Mouse (Mus musculus) megakaryocyte, adult 5-6 weeks (primary cell): Measurements from ENCODE around the gene Cfap61. TPM values are rescaled to one million over a fixed set of nuclear protein-coding genes. Genes with fewer than 3 reads are reported as not detected.
"Not testable (repeated sequence)": the region's sequence is repeated elsewhere in the genome, so short reads cannot be mapped to it uniquely, and the experiment has no call there.

Experiments
- ATAC-seq: 2 replicates; pipeline ENCODE4 v1.8.0; 2016; ENCODE audit warnings: mild to moderate bottlenecking, inconsistent platforms; ENCODE audit not compliant: poor library complexity, severe bottlenecking
- total RNA-seq, 2 experiments: library from RNA; stranded (forward) in 1 of 2; stranded (reverse) in 1 of 2; fragments of 153-499, 151-499 nt in 1 of 2; fragments of 221-1000, 200-1000 nt in 1 of 2; gene quantifications; 2 replicates each; pipeline versions ENCODE4 v1.2.3 to v1.2.4; 2015 to 2017

The Cfap61 gene
- 0.07 TPM in 1 of 2 replicates, not detected in the other for total RNA-seq (2015)
- 0.24 and 0.44 TPM in 2 replicates for total RNA-seq (2017)

DNA sequence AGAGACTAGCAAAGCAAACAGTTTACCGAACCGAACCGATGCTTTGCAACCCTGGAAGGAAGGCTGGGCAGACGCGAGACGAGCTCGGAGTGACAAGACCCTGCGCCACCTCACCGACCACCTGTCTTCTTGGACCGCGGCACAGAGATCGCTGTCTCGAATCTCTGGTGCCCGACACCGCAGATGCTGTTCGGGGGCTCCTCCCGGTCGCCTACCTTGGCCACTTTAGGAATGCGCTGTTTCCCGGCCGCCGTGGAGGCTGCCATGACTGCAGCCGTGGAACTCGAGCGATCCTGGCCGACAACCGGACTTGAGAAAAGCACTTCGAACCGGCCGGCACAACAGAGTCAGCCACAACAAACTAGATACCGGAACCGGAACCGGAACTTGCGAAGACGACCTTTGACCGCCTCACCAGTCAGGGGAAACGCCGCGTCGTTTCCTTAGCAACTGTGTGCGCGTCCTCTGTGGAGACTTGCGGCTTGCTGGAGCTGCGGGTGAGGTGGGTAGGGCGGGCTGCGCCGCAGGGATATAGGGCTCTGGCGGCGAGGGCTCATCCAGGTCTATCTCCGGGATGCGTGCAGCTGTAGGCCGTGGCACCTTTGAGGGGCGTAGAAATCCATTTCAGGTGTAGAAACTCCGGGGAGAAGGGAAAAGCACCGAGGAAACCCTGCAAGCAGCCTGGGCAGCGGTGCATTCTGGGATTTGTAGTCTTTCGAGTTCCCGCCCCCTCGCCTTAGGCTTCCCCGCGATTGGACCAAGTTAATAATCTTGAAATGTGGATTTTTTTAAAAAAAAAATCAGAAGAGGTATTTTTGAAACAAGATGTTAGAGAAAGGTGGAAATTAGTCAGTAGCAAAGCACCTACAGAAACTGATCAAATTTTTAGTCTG is at the start of gene Cfap61, which contains the start of gene Crnkl1:
Gene Cfap61, plus strand, starts transcription at position 446 of the 893 bp plus-strand sequence.
Gene Crnkl1, minus strand, starts transcription at position 676 of the 893 bp plus-strand sequence.
- peak; percentile 99 for ATAC-seq

DNA sequence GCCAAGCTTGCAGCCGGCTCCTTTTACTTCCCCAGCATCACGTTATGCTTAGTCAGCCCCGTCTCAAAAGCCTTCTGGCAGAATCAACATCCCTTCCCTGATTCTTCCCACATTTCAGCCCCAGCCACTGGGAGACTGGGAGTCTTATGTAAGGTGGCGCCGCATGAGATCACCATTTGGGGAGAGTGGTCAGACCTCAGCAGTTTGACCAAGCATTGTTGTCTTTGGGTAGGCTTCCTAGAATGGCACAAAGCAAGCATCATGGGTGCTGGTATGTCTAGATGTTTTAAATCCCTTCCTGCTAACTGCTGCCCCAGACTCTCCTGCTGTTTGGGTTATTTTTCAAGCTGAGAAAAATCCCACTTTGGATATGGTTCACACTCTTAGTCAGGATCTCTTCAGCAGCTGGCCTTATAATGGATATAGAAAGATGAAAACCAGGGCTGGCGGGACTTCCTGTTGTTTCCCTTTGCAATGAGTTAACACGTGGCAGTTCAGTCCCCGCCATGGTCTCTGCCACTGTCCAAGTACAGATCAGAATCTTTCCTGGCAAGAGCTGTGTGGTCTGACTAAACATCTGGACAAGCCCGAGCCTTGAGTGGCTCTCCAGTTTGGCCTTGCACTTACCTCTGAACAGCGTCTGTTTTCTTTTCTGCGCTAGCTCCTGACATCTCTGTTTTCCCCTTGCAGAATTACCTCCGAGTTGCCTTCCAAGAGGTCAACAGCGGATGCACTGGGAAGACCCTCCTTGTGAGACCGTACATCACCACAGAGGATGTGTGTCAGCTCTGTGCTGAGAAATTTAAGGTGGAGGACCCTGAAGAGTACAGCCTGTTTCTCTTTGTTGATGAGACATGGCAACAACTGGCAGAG is 49.4 kb upstream of the Cfap61 start:
- ATAC-seq: no peak

DNA sequence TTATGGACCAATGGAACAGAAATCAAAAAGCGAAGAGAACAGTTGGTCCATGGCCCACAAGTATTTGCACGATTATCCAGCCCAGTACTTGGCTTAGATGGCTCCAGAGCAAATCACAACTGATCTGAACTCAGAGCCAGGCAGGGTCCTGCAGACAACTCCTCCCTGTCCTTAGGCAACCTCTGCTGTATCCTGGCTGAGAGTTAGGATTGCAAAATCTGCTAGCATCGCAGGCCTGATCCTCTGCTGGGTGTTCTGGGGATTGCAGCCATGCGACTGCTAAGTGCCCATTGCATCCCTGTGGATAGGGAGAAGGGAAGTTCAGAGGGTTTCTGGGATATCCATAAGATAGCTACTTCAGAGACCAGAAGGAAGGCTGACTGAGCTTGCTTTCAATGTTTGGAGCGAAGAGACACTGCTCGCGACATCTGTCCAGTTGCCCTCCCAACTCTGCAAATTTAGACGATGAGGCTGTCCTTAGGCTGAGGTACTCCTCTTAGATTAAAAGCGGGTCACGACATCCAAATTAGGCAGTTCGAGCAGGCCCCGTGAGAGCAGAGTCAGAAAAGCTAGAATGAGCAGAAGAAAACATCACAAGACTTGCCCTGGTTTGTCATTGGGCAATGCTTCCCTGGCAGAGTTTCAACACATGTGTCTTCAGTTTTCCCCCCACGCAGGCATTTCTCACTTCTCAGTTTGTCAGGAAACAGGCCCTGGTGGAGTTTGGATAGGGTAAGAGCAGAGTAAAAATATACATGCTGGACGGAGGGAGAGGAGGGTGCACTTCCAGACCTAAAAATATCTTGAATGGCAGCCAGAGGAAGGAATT is 46.4 kb upstream of the Cfap61 start:
- ATAC-seq: peak; percentile 87

DNA sequence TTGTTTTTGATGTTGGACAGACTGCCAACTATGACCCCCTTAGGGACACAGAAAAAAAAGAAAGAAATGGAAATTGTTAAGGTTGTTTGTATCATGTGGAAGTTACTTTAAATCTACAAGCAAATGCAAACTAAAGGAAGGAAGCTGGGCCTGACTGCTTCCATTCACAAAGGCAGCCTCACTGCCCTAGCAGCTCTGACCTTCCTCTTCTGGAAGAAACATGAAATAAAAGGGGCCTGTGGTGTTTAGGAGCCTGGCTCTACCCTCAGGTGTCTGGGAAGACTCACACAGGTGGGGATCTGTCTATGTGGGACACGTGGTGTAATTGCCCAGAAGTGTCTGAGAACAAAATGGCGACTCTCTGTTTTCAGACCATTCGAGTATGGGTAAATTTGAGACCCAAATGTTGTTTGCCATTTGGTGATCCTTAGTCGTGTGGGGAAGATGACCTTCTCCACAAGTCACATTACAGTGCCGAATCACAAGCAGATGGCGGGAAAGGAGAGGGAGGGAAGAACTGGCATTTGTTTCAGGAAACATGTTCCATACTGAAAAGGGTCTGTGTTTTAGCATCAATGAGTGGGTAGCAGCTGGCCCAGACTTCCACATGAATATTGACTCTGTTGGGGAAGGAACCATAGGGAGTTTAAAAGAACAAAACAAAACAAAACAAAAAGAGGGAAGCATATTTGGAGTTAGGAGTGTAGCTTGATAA is 45.7 kb upstream of the Cfap61 start:
- ATAC-seq: peak; percentile 45

DNA sequence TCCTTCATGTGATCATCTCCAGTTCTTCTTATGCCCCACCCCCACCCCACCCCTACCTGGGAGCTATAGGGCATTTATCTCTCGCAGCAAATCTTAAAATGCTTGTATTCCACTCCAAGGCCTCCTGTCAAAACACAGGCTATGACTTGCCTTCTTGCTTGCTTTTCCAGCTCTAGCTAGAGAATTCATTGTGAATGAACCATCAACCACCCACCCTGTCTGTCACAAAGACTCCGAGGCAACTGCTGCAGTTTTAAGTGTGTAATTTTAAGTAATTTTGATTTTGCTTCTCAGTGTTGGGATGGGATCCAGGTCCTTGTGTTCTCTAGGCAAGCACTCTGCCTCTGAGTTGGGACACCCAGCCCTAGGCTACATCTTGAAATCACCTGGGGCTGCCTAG is 44.0 kb upstream of the Cfap61 start:
- no peak for ATAC-seq

DNA sequence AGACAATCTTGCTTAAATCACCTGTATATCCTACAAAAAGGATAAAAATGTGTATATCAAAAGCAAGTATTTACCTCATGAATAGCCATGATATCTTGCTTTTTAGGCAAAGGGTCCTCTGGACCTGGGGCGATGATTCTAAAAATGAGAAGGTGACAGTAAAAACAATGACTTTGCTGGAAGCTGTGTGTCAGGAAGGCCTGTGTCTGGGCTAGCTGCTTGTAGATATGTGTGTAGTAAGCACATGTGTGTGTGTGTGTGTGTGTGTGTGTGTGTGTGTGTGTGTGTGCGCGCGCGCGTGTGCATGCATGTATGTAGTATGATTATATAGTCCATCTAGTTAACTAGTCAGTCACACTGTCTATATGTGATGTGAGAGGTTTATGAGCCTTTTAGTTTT is 40.8 kb upstream of the Cfap61 start:
- ATAC-seq: no peak

DNA sequence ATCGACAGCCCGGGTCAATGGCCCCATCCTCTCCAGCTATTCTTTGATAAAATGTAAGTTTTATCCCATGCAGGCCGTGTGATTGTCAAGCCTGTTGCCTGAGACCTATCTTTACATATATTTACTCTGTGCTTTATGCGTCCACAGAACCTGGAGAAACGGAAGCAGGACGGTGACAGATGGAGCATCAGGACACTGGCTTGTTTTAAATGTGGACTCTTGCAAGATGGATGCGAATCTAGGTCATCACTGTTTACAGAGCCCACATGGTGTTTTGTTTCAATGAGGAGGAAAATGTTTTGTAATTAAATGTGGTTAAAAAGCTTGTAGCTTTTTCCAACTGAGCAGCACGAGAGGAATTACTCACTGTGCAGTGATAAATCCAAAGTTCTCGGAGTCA is 36.5 kb upstream of the Cfap61 start:
- ATAC-seq: no peak

DNA sequence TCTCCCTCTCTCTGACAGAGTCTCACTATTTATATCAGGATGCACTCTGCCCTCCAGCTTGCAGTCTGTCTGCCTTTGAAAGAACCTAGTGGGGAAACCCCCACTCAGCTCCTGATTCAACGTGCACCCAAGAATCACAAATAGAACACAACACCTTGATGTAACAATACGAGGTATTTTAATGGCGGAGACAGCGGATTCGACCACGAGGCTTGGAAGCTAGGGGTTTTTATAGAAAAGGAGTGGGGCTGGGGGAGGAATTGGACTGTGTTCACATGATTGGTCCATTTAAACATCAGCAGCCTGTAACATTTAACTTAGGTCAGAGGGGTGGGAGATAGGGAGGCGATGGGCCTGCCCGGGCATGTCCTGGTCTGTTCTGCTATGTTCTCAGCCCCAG is 34.3 kb upstream of the Cfap61 start:
- not testable (repeated sequence) for ATAC-seq

DNA sequence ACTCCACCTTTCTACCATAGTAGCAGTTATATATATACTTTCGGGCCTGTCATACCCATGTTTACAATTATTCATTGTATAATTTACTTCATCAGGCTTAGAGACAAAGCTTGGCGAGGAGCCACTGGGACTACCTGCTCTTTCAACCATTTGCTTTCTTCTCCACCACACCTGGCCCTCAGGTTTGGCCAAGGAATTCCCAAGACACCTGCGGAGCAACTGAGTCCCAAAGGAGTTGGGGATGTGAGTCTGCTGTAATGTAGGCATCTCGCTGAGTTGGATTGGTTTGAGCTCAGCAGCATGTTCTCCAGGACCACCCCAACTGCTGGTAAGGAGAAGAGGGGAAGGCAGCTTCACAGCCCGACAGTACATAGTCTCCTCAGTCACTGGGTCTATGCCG is 32.7 kb upstream of the Cfap61 start, which contains the start of gene Naa20:
Gene Naa20, plus strand, starts transcription at position 239 of the 400 bp plus-strand sequence.
- ATAC-seq: no peak

DNA sequence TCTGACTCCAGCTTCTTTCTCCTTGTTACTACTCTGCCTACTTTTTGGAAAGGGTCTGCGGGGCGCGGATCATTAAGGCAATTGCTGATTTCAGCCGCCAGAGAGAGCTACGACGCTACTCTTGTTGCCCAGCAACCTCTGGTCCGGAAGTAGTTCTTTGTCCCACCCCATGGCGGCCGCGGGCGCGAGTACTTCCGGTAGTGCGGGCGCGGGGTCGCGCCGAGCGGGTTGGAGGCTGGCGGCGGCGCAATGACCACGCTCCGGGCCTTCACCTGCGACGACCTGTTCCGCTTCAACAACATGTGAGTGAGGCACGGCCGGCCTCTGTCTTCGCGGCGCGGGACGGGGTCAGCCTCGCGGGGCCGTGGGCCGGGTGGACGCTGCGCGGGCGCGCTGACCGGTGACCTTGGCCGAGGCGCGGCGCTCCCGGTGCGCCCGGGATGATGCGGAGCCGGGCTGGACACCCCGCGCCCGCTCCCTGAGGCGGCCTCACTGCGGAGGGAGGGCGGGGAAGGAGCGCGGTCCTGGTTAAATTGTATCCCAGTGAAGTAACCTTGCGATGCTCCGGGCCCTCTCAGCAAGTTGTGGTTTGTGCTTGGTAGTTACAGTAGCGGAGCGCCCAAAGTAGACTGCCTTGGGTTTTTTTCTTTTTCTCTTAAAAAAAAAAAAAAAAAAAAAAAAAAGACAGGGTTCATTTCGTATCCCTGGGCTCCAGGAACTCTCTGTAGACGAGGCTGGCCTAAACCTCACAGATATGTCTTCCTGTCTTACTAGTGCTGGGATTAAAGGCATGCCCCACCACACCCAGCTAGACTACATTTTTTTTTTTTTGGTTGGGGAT is 31.3 kb upstream of the Cfap61 start:
- peak; percentile 99 for ATAC-seq

DNA sequence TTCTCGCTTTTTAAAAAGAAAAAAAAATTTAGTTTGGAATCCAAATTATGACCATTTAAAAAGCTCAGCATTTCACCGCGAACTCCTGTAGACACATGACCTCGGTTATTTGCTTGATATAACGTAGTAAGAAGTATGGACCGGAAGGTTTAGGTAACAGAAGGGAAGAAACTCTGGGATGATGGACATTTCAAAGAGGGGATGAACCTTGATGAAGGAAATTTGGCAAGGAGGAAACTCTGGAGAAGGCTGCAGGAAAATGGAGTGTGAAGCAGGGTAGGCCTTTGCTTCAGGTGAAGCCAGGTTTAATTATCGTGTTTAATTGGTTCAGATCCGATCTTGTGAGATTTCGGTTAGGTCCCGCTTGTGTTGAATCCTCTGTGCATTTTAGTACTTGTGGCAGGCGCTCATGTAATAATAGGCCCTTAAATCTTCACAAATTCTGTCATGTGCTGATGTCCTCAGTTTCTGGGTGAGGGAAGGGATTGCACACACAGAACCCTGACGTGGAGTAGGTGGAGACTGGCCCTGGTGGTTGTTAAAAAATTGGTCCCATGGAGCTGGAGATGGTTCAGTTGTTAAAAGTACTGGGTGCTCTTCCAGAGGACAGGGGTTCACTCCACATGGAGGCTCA is 30.5 kb upstream of the Cfap61 start:
- no peak for ATAC-seq

DNA sequence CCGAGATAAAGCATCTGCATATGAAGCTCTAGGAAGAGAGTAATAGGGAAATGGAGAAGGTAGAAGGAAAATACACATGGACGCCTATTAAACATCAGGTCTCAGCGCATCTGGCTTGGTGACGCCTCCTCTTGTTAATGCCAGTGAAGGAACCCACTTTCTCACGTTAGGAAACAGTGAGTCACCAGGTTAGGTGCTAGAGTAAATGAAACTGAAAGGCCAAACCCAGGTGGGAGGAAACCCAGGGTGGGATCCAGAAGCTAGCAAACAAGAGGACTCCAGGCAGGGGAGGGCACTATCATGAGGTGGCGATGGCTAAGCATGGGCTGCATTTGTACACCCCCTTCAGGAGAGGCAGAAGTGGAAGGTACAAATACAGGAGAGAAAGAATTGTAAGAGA is 29.4 kb upstream of the Cfap61 start:
- no peak for ATAC-seq

DNA sequence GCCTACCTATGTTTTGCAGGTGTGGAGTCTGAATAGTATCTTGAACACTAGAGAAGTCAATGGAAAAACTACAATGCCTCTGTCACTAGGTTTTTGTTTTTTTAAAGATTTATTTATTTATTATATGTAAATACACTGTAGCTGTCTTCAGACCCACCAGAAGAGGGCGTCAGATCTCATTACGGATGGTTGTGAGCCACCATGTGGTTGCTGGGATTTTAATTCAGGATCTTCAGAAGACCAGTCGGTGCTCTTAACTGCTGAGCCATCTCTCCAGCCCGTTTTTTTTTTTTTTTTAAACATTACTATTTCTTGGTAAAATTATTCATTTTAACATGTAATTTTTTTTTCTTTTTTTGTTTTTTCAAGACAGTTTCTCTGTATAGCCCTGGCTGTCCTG is 28.7 kb upstream of the Cfap61 start:
- not testable (repeated sequence) for ATAC-seq

DNA sequence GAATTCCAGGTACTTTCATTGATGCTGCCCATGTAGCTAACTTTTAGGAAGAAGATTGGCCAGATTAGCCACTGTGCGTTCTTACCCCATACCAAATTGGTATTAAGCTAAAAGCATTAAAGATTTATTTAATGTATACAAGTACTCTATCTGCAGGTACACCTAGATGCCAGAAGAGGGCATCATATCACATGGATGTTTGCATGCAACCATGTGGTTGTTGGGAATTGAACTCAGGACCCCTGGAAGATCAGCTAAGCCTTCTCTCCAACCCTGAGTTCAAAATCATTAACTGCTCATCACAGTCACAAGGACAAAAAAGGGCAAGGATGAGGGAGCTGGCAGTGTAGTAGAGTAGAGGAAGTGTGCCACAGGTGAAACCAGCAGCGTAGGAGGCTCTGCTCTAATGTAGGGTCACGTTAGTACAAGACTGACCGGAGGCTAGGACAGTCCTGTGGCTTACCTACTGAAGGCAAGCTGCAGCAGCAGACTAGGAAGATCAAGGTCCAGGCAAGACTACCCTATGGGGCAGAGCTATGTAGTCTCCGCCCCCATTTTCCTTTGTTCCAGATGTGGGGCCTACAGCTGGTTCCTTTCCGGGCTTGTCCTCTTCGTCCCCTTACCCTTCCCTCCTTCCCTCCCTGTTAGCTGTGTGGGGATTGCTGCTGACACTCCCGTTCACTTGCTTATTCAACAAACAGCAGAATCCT is 13.5 kb upstream of the Cfap61 start:
- ATAC-seq: no peak

DNA sequence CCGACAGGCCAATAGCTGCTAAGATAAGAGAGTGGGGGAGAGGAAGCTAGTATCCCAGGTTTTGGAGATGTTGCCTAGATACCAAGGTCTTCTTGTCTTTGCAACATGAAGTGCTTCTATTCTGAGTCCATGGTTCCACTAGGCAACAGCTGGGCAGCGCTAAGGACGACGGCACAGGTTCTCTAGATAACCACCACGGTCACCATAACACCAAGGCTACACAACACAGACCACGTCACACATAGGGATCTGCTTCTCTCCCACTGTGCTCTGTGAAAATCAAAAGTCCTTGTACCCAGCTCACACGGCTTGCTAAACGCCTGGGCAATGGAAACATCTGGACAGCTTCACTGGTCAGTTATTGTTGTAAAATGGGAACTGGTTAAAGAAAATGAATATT is 2.4 kb downstream of the Cfap61 start:
- no peak for ATAC-seq

DNA sequence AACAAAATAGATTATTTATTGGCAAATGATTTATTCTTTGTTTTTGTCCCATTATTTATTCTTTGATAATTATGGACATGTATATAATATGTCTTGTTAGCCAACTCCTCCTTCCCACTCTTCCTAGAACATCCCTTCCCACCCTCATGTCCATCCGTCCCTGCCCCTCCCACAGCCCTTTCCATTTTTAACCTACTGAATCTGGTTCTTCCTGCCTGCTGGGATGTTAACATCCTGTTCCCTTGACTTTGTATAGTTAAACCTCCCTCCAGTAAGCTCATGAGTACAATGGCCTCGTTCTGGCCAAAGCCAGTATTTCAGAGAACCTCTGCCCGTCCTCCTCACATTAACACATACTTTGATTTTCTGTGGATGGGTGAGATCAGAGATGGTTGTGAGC is 6.8 kb downstream of the Cfap61 start:
- ATAC-seq: no peak

DNA sequence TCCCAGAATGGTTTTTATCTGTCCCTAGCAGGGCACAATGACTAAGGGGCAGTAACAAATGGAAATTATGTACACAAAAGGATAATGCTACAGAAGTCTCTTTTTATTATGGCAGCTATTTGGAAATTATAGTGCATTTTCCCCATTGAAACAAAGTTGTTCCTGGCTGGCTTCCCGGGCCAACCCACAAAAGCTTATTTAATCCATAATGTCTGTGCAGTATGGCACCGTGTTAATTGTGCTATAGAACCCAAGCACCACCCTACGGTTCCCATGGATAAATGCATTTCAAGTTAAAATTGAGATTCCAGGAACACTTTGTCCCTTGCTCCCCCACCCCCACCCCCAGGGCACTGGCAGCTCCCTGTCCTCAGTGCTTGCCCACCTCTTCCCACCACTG is 9.7 kb downstream of the Cfap61 start:
- ATAC-seq: no peak

DNA sequence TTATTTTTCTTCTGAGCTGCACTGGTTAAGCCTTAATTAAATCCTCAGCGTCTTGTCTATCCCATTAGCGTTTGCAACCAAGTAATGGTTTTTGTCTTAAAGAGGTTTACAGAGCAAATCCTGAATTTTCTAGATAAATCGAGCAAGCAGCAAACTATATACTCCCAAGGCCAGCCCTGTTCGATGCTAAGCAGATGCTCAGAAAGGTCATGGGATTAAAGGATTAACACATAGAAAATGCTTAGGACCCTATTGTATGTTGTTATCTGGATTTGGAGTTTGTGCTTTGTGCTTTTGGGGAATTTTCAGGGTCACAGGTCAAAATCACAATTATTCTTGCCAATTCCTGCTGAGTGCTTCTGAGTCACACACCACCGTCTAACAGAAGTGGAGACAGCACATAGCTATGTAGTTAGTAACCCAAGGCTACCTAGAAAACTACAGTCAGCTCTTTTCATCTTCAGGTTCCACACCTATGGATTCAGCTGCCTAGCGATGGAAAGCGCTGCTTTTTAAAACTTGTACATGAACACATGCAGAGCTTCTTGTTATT is 13.9 kb downstream of the Cfap61 start:
- ATAC-seq: no peak
